Mouse (Mus musculus) liver, embryonic 12.5 days (tissue): ENCODE measurements around the gene Olfr221. TPM values are rescaled to one million over a fixed set of nuclear protein-coding genes. Genes with fewer than 3 reads are reported as not detected.
"Not testable (repeated sequence)": the region's sequence is repeated elsewhere in the genome, so short reads cannot be mapped to it uniquely, and the experiment has no call there.

Experiments
- ATAC-seq: fragments of 200-750 bp; cut with Nextera tagmentation; 2 replicates; pipeline ENCODE4 v1.8.0; 2017; ENCODE audit warnings: moderate number of reproducible peaks, mild to moderate bottlenecking, moderate library complexity
- H3K27ac ChIP-seq: fragments of 300-500 bp; sonication (generic); 2 replicates; pipeline ENCODE4 v1.5.1; 2016; ENCODE audit warnings: mild to moderate bottlenecking
- H3K27me3 ChIP-seq: fragments of 300-500 bp; sonication (generic); replicated peaks from 2 replicates; pipeline ENCODE4 v1.6.1; 2016; ENCODE audit warnings: mild to moderate bottlenecking, moderate library complexity
- H3K36me3 ChIP-seq: fragments of 300-500 bp; sonication (generic); 2 replicates; pipeline ENCODE4 v1.6.1; 2016; ENCODE audit warnings: mild to moderate bottlenecking, moderate library complexity
- H3K4me1 ChIP-seq: fragments of 300-500 bp; sonication (generic); 2 replicates; pipeline ENCODE4 v1.6.1; 2016
- H3K4me2 ChIP-seq: fragments of 300-500 bp; sonication (generic); 2 replicates; pipeline ENCODE4 v1.6.1; 2016; ENCODE audit warnings: mild to moderate bottlenecking, moderate library complexity
- H3K4me3 ChIP-seq: fragments of 300-500 bp; sonication (generic); 2 replicates; pipeline ENCODE4 v1.5.1; 2016; ENCODE audit warnings: mild to moderate bottlenecking, moderate library complexity
- H3K9ac ChIP-seq: fragments of 300-500 bp; sonication (generic); 2 replicates; pipeline ENCODE4 v1.6.1; 2016; ENCODE audit warnings: mild to moderate bottlenecking, moderate library complexity
- H3K9me3 ChIP-seq: fragments of 300-500 bp; sonication (generic); replicated peaks from 2 replicates; pipeline ENCODE4 v1.6.1; 2016; ENCODE audit warnings: mild to moderate bottlenecking, moderate library complexity
- WGBS: fragments of 180-500 bp; shearing (Covaris S2); methylation state at CpG from one replicate; pipeline ENCODE4 v1.1.7; 2016; ENCODE audit not compliant: insufficient replicate concordance; 5-methylcytosine and 5-hydroxymethylcytosine counted together
- polyA plus RNA-seq: library from polyadenylated mRNA; unstranded; fragments of >200 nt; fragmentation: Nextera tagmentation; extraction: Ambion mirVana; gene quantifications from 2 replicates; pipeline ENCODE4 v1.2.1, GENCODE M21; 2016

Olfr221 gene
- not detected in 2 replicates for polyA plus RNA-seq

DNA sequence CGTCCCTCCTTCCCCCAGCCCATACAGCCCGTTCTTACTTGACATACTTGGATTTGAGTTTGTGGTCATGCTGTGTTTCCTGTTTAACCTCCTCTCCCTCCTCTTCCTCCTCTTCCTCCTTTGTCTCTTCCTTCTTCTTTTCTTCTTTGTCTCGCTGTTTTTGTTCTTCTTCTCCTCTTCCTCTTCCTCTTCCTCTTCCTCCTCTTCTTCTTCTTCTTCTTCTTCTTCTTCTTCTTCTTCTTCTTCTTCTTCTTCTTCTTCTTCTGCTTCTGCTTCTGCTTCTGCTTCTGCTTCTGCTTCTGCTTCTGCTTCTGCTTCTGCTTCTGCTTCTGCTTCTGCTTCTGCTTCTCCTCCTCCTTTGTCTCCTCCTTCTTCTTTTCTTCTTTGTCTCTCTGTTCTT is at the start of gene Olfr221:
Gene Olfr221, minus strand, starts transcription at position 101 of the 400 bp plus-strand sequence.
- not testable (repeated sequence) for H3K36me3 ChIP-seq, H3K27me3 ChIP-seq, H3K9ac ChIP-seq, H3K27ac ChIP-seq, ATAC-seq, H3K4me1 ChIP-seq, H3K4me3 ChIP-seq, H3K4me2 ChIP-seq, H3K9me3 ChIP-seq
- 12% methylated on average over 3 of the region's 3 CpGs for WGBS

DNA sequence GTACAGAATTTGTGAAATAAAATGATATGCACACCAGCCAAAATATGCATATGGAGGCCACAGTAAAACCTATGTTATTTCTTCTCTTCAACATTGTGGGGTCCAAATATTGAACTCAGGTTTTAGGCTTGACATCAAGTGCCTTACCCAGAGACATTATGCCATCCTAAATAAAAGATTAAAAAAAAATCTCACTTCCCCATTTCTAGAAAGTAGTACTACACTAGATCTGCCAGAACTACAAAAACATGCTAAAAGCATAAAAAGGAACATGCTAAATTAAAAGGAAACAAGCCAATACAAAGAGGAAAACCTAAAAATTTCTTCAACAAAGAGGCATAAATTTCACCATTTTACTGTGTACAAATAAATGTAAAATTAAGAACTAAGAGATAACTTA is 40.8 kb upstream of the Olfr221 start:
- H3K9ac ChIP-seq = no peak overlapping the region
- no peak overlapping the region for H3K4me3 ChIP-seq
- no peak for ATAC-seq
- no peak overlapping the region for H3K4me2 ChIP-seq
- peaks cover 93% of the 10 kb centered on the region for H3K36me3 ChIP-seq
- no peaks in the 10 kb centered on the region for H3K27me3 ChIP-seq
- H3K4me1 ChIP-seq = no peaks in the 10 kb centered on the region
- no peak overlapping the region for H3K27ac ChIP-seq
- H3K9me3 ChIP-seq = no peaks in the 10 kb centered on the region

DNA sequence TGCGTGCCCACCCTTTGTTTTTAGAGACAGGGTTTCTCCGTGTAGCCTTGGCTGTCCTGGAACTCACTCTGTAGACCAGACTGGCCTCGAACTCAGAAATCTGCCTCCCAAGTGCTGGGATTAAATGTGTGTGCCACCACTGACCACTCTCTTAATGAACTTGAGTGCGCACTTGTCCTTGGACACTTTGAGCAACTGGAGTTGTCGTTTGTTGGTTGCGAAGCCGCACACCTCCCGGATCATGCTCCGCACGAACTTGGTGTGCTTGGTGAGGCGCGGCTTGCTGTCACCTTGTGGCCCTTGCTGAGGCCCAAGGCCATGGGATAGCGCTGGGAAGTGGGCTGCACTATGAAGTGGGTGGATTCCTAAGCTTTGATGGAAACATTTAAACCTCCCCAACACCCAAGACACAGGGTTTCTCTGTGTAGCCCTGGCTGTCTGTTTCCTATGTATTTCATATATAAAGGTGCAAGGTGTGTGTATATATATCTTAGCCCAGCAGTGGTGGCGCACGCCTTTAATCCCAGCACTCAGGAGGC is 29.4 kb upstream of the Olfr221 start:
- Histone ChIP-seq H3K4me2 (no peak overlapping the region), H3K9me3 (no peaks in the 10 kb centered on the region), H3K36me3 (peaks cover 64% of the 10 kb centered on the region), H3K4me1 (no peaks in the 10 kb centered on the region), H3K27ac (no peak overlapping the region), H3K9ac (no peak overlapping the region), H3K4me3 (no peak overlapping the region), H3K27me3 (no peaks in the 10 kb centered on the region)
- ATAC-seq = 0 out of 2 replicates have a peak, but pooled peaks have one; percentile 31
- WGBS = 91% methylated on average over 15 of the region's 15 CpGs

DNA sequence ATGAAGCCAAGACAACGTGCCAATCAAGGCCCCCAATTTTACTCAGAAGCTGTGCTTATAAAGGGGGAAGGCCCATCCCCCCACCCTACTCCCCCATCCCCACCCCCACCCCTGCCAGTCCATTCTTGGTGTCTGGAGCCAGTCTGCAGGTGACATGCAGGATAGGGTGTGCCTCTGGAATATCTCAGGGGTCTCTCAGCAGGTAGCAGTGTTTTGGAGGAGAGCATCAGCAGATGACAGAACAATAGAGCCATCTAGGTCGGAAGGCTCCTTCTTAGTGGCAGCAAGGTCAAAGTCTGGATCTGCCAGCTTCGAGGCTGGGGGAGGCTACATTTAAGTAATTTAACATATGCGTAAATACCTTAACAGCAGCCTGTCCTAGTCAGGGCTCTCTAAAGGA is 23.9 kb upstream of the Olfr221 start:
- no peak overlapping the region for H3K4me2 ChIP-seq
- peaks cover 5% of the 10 kb centered on the region for H3K27me3 ChIP-seq
- H3K4me3 ChIP-seq = no peak overlapping the region
- peaks cover 9% of the 10 kb centered on the region for H3K36me3 ChIP-seq
- no peaks in the 10 kb centered on the region for H3K9me3 ChIP-seq
- no peaks in the 10 kb centered on the region for H3K4me1 ChIP-seq
- WGBS = 46% methylated on average over 4 of the region's 4 CpGs
- no peak overlapping the region for H3K27ac ChIP-seq
- no peak overlapping the region for H3K9ac ChIP-seq
- ATAC-seq = no peak

DNA sequence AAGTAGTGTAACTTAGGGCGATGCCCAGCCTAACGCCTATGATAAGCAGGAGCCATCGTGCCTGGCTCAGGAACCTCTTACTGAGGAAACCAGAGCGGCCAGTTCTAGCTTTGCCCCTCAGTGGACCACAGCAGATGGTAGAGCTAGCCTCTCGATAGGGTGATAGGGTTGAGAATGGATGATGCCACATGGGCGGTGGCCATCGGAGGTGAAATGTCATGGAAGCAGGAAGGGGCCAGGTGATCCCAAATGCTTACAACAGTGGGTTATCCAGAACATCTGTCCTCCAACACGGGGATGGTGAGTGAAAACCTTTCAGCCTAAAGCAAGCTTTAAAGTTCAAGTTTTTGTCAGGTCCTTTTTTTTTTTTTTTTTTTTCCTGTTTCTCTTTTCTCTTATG is 19.5 kb upstream of the Olfr221 start:
- Histone ChIP-seq H3K36me3 (no peaks in the 10 kb centered on the region), H3K4me3 (no peak overlapping the region), H3K9ac (no peak overlapping the region), H3K27ac (no peak overlapping the region), H3K9me3 (no peaks in the 10 kb centered on the region), H3K27me3 (peaks cover 5% of the 10 kb centered on the region), H3K4me1 (no peaks in the 10 kb centered on the region), H3K4me2 (no peak overlapping the region)
- ATAC-seq = no peak
- WGBS = 65% methylated on average over 8 of the region's 8 CpGs

DNA sequence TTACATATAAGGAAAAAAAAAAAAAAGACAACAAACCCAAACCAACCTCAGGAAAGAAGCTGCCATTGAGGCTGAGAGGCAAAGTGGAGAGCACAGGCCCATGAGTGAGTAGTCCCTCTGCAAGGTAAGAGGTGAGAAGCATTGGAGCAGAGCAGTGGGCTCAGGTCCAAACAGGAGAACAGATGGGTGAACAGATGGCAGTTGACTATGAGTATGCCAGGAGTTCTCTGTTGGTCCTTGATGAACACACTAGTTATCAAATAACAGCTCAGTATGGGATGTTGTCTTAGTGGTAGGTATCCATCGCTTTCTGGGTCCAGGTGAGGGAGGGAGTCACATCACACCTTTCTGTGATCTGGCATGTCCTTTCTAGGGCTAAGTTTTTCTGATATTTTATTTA is 18.5 kb upstream of the Olfr221 start:
- ATAC-seq = no peak
- Histone ChIP-seq H3K4me1 (no peaks in the 10 kb centered on the region), H3K27ac (no peak overlapping the region), H3K4me3 (no peak overlapping the region), H3K4me2 (no peak overlapping the region), H3K27me3 (peaks cover 5% of the 10 kb centered on the region), H3K9me3 (no peaks in the 10 kb centered on the region), H3K36me3 (no peaks in the 10 kb centered on the region), H3K9ac (no peak overlapping the region)
- 74% methylated on average over 1 of the region's 1 CpGs for WGBS

DNA sequence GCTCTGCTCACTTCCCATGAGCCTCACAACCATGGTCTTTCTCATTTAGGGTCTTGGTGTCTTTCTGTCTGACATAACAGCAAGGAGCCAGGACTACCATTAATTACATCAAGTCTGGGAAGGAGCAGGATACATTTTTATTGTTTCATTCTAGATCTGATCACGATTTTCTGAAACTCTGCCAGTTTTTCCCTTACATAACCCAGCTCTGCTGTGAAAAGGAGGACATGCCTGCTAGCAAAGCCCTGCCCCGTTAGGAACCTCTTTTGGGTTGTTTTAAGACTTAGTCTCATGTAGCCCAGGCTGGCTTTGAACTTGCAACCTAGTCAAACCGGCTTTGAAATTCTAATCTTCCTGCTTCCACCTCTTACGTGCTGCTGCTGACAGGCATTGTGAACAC is 17.7 kb upstream of the Olfr221 start:
- no peak for ATAC-seq
- no peak overlapping the region for H3K4me2 ChIP-seq
- H3K4me3 ChIP-seq = no peak overlapping the region
- H3K4me1 ChIP-seq = no peaks in the 10 kb centered on the region
- H3K36me3 ChIP-seq = no peaks in the 10 kb centered on the region
- H3K9me3 ChIP-seq = no peaks in the 10 kb centered on the region
- no peak overlapping the region for H3K27ac ChIP-seq
- WGBS = 63% methylated on average over 4 of the region's 4 CpGs
- no peak overlapping the region for H3K9ac ChIP-seq
- H3K27me3 ChIP-seq = peaks cover 5% of the 10 kb centered on the region

DNA sequence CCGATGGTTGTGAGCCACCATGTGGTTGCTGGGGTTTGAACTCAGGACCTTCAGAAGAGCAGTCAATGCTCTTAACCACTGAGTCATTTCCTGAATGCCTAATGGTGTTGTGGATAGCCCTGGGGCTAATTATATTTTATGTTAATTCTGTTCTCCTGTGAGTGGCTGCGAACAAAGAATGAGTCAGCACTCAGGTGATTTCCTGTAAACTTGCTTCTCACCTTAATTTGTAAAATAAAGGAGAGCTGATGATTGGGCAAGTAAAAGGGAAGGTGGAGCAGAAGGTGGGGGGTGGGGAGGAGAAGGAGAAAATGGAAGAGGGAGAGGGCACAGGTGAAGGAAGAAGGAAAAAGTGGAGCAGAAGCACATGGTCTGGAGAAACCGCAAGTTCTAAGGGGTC is 10.5 kb upstream of the Olfr221 start:
- WGBS = 70% methylated on average over 3 of the region's 3 CpGs
- H3K36me3 ChIP-seq, H3K27me3 ChIP-seq, H3K4me2 ChIP-seq, ATAC-seq, H3K9ac ChIP-seq, H3K27ac ChIP-seq, H3K9me3 ChIP-seq, H3K4me1 ChIP-seq, H3K4me3 ChIP-seq: not testable (repeated sequence)

DNA sequence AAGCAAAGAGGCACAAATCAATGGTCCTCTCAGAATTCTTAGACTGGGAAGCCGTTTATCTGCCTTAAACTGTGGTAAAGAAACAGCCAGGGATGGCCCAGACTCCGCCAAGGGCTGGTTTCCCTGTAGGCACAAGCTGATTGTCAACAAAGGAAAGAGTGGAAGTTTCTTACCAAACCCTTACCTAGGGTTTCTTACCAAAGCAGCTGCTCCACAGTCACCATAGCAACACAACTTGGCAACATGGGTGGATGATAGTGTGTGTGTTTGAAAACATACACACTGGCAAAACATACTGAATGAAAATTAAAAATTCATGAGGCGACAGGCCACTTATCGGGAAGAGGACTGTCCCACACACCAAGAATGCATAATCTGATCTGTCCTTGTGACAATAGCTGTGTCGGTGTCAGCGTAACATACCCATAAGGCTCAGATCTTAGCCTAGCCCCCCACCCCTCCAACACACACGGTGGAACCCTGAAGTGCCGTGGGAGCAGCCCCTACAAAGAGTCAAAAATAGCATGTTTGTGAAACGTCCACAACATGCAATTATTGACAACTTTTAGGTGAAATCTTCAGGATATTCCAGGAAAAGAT is 3.8 kb upstream of the Olfr221 start:
- Histone ChIP-seq H3K27ac (no peak overlapping the region), H3K4me3 (no peak overlapping the region), H3K4me2 (no peak overlapping the region), H3K36me3 (no peaks in the 10 kb centered on the region), H3K9ac (no peak overlapping the region), H3K9me3 (no peaks in the 10 kb centered on the region), H3K27me3 (no peaks in the 10 kb centered on the region), H3K4me1 (peaks cover 8% of the 10 kb centered on the region; the same call in 1 of the 2 replicates)
- WGBS = 69% methylated on average over 9 of the region's 9 CpGs
- ATAC-seq = no peak

DNA sequence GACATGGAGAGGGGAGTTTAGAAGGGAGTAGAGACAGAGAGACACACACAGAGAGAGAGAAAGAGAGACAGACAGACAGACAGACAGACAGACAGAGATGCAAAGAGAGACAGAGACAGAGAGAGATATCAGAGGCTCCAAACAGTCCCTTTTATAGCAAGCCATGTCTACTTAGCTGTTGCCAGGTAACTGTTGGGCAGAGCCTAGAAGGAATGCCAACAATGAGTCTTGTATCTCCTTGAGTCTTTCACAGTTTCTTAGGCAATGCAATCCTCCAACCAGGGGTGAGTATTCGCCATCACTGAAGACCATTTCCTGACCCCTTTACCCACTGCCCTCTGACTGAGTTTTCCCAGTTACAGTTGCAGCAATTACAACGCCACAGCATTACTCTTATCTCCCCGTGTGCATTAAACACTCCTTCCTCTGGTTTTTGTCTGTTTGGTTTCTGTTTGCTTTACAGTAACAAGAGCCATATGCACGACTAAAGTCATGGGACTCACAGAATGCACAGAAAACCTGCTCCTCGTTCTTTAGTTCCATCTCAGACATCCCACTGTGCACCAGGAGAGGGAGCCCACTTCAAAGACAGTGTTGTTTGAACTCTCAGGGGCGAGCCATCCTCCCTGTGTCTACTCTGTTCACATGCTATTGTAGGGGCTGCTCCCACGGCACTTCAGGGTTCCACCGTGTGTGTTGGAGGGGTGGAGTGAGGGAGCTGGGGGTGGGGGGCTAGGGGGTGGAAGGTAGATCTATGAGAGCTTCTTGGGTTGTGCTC is 2.8 kb upstream of the Olfr221 start:
- peaks cover 8% of the 10 kb centered on the region; the same call in 1 of the 2 replicates for H3K4me1 ChIP-seq
- H3K4me3 ChIP-seq = no peak overlapping the region
- no peak overlapping the region for H3K9ac ChIP-seq
- ATAC-seq = 0 out of 2 replicates have a peak, but pooled peaks have one; percentile 32
- 6% methylated on average over 8 of the region's 8 CpGs for WGBS
- H3K9me3 ChIP-seq = no peaks in the 10 kb centered on the region
- no peaks in the 10 kb centered on the region for H3K27me3 ChIP-seq
- no peaks in the 10 kb centered on the region for H3K36me3 ChIP-seq
- no peak overlapping the region for H3K27ac ChIP-seq
- peak overlapping the region; percentile 25 for H3K4me2 ChIP-seq

DNA sequence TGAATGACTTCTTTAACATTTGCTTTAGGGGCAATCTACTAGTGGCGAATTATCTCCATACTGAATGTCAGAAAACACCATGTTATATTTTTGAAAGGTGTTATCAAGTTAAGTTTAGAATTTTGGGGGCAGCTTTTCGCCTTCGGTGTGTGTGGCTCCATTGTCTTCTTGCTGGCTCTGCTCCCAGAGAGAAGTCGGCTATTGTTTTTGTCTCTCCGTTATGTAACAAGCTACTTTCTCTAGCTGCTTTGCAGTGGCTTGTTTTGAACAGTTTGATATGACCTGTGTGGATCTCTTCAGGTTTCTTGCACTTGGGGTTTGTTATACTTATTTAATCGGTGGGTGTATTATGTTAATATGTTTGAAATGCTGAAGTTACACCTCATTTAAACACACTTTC is 1.2 kb upstream of the Olfr221 start:
- Histone ChIP-seq H3K27me3 (no peaks in the 10 kb centered on the region), H3K4me3 (no peak overlapping the region), H3K9me3 (no peaks in the 10 kb centered on the region), H3K4me1 (peaks cover 8% of the 10 kb centered on the region; the same call in 1 of the 2 replicates), H3K36me3 (no peaks in the 10 kb centered on the region), H3K4me2 (no peak overlapping the region), H3K9ac (no peak overlapping the region), H3K27ac (no peak overlapping the region)
- no peak for ATAC-seq
- 65% methylated on average over 6 of the region's 6 CpGs for WGBS

DNA sequence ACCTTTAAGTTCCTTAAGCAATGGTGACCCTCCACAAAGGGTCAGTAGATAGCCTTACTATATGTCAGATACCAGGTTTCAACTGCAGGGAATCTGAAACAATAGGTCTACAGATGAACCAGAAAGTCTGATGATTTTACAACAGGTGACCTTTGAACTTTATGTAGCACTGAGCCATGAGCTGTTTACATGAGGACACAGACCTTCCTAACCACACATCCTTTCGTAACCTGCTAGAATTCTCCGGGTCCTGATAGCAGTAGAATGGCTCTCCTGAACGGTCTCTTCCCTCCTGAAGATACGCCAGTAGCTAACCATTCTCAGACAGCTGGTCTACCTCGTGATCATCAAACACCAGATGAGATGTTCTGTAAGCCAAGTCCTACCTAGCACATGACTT is 2.9 kb downstream of the Olfr221 start:
- no peak overlapping the region for H3K4me3 ChIP-seq
- H3K9me3 ChIP-seq = no peaks in the 10 kb centered on the region
- H3K4me1 ChIP-seq = no peaks in the 10 kb centered on the region
- WGBS = 61% methylated on average over 5 of the region's 5 CpGs
- no peak overlapping the region for H3K4me2 ChIP-seq
- H3K27me3 ChIP-seq = no peaks in the 10 kb centered on the region; the same call in 1 of the 2 replicates
- no peak overlapping the region for H3K9ac ChIP-seq
- no peak overlapping the region for H3K27ac ChIP-seq
- no peaks in the 10 kb centered on the region for H3K36me3 ChIP-seq
- ATAC-seq = no peak
